Mouse (Mus musculus): Measurements from ENCODE around the gene Abat. TPM values are rescaled to one million over a fixed set of nuclear protein-coding genes. Genes with fewer than 3 reads are reported as not detected.

Gene Abat
- polyA plus RNA-seq, 2 experiments, result 19.1 to 23.2 TPM

DNA sequence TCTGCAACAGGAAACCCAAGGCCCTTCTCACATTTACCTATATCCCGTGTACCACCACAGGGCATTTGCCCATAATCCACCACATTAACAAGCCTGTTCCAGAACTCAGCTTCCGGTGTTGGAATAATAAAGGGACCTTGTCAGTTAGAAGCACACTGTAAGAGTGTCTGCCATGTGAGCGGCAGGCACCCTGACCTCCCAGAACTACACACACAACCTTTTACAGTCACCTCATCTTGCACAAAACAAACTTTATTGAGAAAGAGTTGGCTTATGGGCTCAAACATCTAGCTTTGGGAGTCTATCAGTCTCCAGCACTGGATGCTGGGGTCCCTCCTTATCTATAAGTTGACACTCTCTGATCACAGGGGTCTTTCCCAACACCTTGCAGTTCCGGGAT is 145.1 kb downstream of the Abat start:
- WGBS, result 67% methylated on average over 4 of the region's 4 CpGs
- no peak for TF ChIP-seq POLR2A (IDR thresholded peaks at IDR 0.05; ENCODE audit: borderline replicate concordance, extremely low read depth, insufficient read depth, insufficient read length)
- Histone ChIP-seq H3K27me3 (ENCODE audit: control insufficient read depth, insufficient read depth, low read length) (no peaks in the 10 kb centered on the region), H3K9ac (ENCODE audit: low read depth, low read length, severe bottlenecking) (no peak overlapping the region), H3K4me2 (replicated peaks; ENCODE audit: low read depth, low read length, severe bottlenecking) (no peak overlapping the region), H3K4me3 (replicated peaks; ENCODE audit: low read length) (no peak overlapping the region), H3K36me3 (ENCODE audit: control insufficient read depth, insufficient read depth, low read length) (peaks cover 63% of the 10 kb centered on the region), H3K4me1 (ENCODE audit: control insufficient read depth, insufficient read depth, low read length) (no peaks in the 10 kb centered on the region), H3K27ac (replicated peaks; ENCODE audit: low read depth, low read length) (no peak overlapping the region), H3K9me3 (ENCODE audit: control insufficient read depth, low read length) (no peaks in the 10 kb centered on the region)
- DNase-seq (ENCODE audit: low spot score) (no peak), ATAC-seq (ENCODE audit: low FRiP score, low read depth) (no peak)

DNA sequence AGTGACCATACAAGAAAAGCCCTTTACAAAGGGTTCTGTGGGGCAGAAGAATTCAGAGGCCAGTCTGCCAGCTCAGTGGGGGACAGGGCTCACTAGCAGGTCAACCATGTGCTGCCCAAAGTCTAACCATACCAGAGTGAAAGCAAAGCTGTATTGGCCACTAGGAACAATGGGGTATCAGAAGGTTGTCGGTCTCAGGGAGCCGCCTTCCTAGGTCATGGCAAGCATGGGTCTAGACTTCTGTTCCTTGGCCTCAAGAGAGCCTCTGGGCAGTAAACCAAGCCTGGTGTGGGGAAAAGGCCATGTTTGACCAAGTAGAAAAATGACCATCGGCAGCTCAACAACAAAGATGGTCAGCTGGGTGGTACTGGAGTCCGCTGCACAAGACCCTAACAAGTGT is 145.5 kb downstream of the Abat start:
- peaks cover 67% of the 10 kb centered on the region for H3K36me3 ChIP-seq (ENCODE audit: control insufficient read depth, insufficient read depth, low read length)
- no peaks in the 10 kb centered on the region for H3K27me3 ChIP-seq (ENCODE audit: control insufficient read depth, insufficient read depth, low read length)
- no peak for ATAC-seq (ENCODE audit: low FRiP score, low read depth)

DNA sequence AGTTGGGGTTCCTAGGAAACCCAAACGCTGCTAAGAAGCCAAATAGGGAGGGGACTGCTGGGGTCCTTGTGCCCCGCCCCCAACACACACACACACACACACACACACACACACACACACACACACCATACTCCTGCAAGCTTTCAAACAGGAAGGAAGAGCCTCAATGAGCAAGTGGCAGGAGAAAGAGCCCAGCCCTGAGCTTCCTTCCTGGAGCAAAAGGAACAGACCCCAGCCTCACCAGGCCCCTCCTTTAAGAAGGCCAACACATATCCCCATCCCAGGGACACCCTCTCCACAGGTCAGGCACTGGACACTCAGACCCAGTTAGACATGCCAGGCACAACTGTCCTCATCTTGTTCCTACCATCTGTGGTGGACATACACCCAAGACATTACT is 149.8 kb downstream of the Abat start:
- 83% methylated on average over 2 of the region's 2 CpGs for WGBS
- DNase-seq (ENCODE audit: low spot score), result no peak
- H3K4me2 ChIP-seq (replicated peaks; ENCODE audit: low read depth, low read length, severe bottlenecking), result no peak overlapping the region
- no peak overlapping the region for H3K4me3 ChIP-seq (replicated peaks; ENCODE audit: low read length)
- no peaks in the 10 kb centered on the region for H3K9me3 ChIP-seq (ENCODE audit: control insufficient read depth, low read length)
- H3K36me3 ChIP-seq (ENCODE audit: control insufficient read depth, insufficient read depth, low read length), result peaks cover 48% of the 10 kb centered on the region
- no peaks in the 10 kb centered on the region for H3K27me3 ChIP-seq (ENCODE audit: control insufficient read depth, insufficient read depth, low read length)
- ATAC-seq (ENCODE audit: low FRiP score, low read depth), result no peak
- H3K4me1 ChIP-seq (ENCODE audit: control insufficient read depth, insufficient read depth, low read length), result no peaks in the 10 kb centered on the region
- no peak for TF ChIP-seq POLR2A (IDR thresholded peaks at IDR 0.05; ENCODE audit: borderline replicate concordance, extremely low read depth, insufficient read depth, insufficient read length)
- no peak overlapping the region for H3K9ac ChIP-seq (ENCODE audit: low read depth, low read length, severe bottlenecking)
- no peak overlapping the region for H3K27ac ChIP-seq (replicated peaks; ENCODE audit: low read depth, low read length)

More for the DNA sequence above, 145.5 kb downstream of the Abat start:
- WGBS, result 97% methylated on average over 4 of the region's 4 CpGs
- Histone ChIP-seq H3K9me3 (ENCODE audit: control insufficient read depth, low read length) (no peaks in the 10 kb centered on the region), H3K4me3 (replicated peaks; ENCODE audit: low read length) (no peak overlapping the region), H3K9ac (ENCODE audit: low read depth, low read length, severe bottlenecking) (no peak overlapping the region), H3K27ac (replicated peaks; ENCODE audit: low read depth, low read length) (no peak overlapping the region), H3K4me2 (replicated peaks; ENCODE audit: low read depth, low read length, severe bottlenecking) (no peak overlapping the region), H3K4me1 (ENCODE audit: control insufficient read depth, insufficient read depth, low read length) (no peaks in the 10 kb centered on the region)
- DNase-seq (ENCODE audit: low spot score), result no peak
- no peak for TF ChIP-seq POLR2A (IDR thresholded peaks at IDR 0.05; ENCODE audit: borderline replicate concordance, extremely low read depth, insufficient read depth, insufficient read length)

DNA sequence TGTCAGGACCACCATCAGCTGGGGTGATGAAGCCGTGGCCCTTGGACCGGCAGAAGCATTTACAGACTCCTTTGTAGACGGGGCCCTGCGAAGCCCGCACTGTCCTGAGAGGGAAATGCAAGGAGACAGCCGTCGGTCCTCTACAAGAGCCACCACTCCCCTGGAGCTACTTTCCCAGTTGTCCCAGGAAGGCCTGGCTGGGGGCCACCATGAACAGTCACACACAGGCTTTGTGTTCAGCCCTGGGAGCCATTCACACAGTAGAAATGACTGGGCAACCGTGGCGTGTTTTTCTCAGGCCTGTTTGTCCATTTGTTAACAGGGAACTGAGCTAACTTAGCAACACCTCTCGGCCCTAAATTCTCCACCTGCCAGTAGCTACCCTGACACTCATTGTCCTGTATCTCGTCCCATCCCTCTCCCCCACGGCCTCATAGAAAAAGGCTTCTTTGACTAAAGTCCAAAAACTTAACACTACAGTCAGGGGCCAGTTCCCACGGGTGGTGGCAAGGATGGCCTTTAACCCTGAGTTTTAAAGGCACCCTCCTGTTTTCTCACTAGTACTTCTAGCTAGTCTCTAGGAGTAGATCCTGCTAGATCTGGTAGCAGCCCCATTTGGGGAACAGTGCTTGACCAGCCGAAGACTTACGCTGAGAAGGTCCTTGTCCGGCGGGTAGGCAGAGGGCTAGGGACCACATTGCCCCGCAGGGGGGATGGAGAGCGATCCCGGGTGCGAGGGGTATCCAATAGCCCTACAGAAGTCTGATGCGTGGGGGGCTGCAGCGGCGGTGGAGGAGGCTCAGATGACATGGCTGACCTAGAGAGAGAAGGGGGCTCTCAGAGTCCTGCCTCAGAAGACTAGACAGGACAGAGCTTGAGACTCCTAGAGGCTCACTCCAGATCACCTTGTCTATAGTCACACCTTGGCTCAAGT is 150.6 kb downstream of the Abat start:
- H3K27ac ChIP-seq (replicated peaks; ENCODE audit: low read depth, low read length), result no peak overlapping the region
- no peaks in the 10 kb centered on the region for H3K9me3 ChIP-seq (ENCODE audit: control insufficient read depth, low read length)
- WGBS, result 87% methylated on average over 24 of the region's 24 CpGs
- no peak for DNase-seq (ENCODE audit: low spot score)
- H3K4me3 ChIP-seq (replicated peaks; ENCODE audit: low read length), result no peak overlapping the region
- H3K4me2 ChIP-seq (replicated peaks; ENCODE audit: low read depth, low read length, severe bottlenecking), result no peak overlapping the region
- H3K4me1 ChIP-seq (ENCODE audit: control insufficient read depth, insufficient read depth, low read length), result no peaks in the 10 kb centered on the region
- no peak for ATAC-seq (ENCODE audit: low FRiP score, low read depth)
- no peak overlapping the region for H3K9ac ChIP-seq (ENCODE audit: low read depth, low read length, severe bottlenecking)
- peaks cover 45% of the 10 kb centered on the region for H3K36me3 ChIP-seq (ENCODE audit: control insufficient read depth, insufficient read depth, low read length)
- no peak for TF ChIP-seq POLR2A (IDR thresholded peaks at IDR 0.05; ENCODE audit: borderline replicate concordance, extremely low read depth, insufficient read depth, insufficient read length)
- no peaks in the 10 kb centered on the region for H3K27me3 ChIP-seq (ENCODE audit: control insufficient read depth, insufficient read depth, low read length)

DNA sequence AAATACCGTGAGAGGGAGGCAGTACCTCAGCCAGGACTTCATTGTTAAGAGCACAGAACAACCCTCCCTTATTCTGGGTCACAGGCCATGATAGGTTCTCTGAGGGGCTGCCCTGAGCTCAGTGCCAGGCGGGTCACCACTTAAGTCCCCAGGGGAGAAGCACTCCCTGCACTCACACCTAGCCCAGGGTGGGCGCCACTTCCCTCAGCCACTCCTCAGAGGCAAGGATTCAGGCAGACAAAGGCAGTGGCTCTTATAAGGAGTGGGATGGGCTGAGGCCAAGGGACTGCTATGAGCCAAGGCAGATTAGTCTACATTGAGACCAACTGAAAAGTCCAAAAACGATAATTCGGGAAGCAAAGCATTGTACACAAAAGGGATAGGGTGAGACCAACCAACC is 152.1 kb downstream of the Abat start:
- 85% methylated on average over 5 of the region's 5 CpGs for WGBS
- H3K36me3 ChIP-seq (ENCODE audit: control insufficient read depth, insufficient read depth, low read length), result peaks cover 32% of the 10 kb centered on the region

More for the DNA sequence above, 152.1 kb downstream of the Abat start:
- DNase-seq (ENCODE audit: low spot score) (no peak), ATAC-seq (ENCODE audit: low FRiP score, low read depth) (no peak)
- H3K4me1 ChIP-seq (ENCODE audit: control insufficient read depth, insufficient read depth, low read length), result peaks cover 8% of the 10 kb centered on the region
- no peaks in the 10 kb centered on the region for H3K9me3 ChIP-seq (ENCODE audit: control insufficient read depth, low read length)
- no peak overlapping the region for H3K27ac ChIP-seq (replicated peaks; ENCODE audit: low read depth, low read length)
- H3K9ac ChIP-seq (ENCODE audit: low read depth, low read length, severe bottlenecking), result no peak overlapping the region
- no peak for TF ChIP-seq POLR2A (IDR thresholded peaks at IDR 0.05; ENCODE audit: borderline replicate concordance, extremely low read depth, insufficient read depth, insufficient read length)
- no peak overlapping the region for H3K4me2 ChIP-seq (replicated peaks; ENCODE audit: low read depth, low read length, severe bottlenecking)
- H3K27me3 ChIP-seq (ENCODE audit: control insufficient read depth, insufficient read depth, low read length), result no peaks in the 10 kb centered on the region
- H3K4me3 ChIP-seq (replicated peaks; ENCODE audit: low read length), result no peak overlapping the region

Measured in limb, embryonic 14.5 days (tissue).